Mouse (Mus musculus) skeletal muscle tissue, postnatal 0 days (tissue): ENCODE measurements around the gene Vmn2r34. TPM values are rescaled to one million over a fixed set of nuclear protein-coding genes. Genes with fewer than 3 reads are reported as not detected.

Experiments used
- polyA plus RNA-seq: library from polyadenylated mRNA; unstranded; fragments of >200 nt; fragmentation: Nextera tagmentation; extraction: Ambion mirVana; gene quantifications from 2 replicates; pipeline ENCODE4 v1.2.1, GENCODE M21; 2015

Gene Vmn2r34
- not detected in 2 replicates for polyA plus RNA-seq

DNA sequence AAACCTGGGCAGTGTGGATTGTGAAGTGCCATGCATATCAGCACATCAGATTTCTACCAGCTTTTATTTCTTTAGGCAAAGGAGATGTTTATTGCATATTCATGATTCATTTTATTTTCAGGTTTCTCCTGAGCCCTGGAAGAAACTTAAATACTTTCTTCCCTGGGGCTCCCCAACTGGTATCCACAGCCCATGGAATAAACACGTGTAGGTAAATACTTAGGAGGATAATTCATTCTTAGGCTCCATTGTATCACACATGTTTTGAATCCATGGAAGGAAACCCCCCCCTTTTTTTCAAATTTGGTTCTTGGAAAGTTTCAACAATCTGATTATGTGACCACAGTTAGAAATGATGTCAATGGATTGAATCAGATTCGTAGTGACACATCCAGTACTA, at the start of gene Vmn2r34:
Gene Vmn2r34 (minus strand): TSS at position 101 of the 400 bp plus-strand sequence.

Other genes with a start within 250 kb of the Vmn2r34 start
- gene Vmn2r32, start 209.5 kb downstream of the Vmn2r34 start, polyA plus RNA-seq: not detected in 2 replicates
- gene Vmn2r33, start 122.7 kb downstream of the Vmn2r34 start, polyA plus RNA-seq: not detected in 2 replicates
- gene Vmn2r35, start 130.4 kb upstream of the Vmn2r34 start, polyA plus RNA-seq: not detected in 2 replicates
- gene Vmn2r36, start 213.0 kb upstream of the Vmn2r34 start, polyA plus RNA-seq: not detected in 2 replicates